Mouse (Mus musculus) G1E (cell line): ENCODE measurements around the gene Wdr61.

Source experiments
- CTCF ChIP-seq: IDR thresholded peaks from 2 replicates; pipeline ENCODE4 v1.5.1; 2012; ENCODE audit warnings: low read depth, low read length, inconsistent platforms, mixed read lengths
- GATA1 ChIP-seq: IDR thresholded peaks from 2 replicates; pipeline ENCODE4 v1.6.1; 2012; ENCODE audit warnings: borderline replicate concordance, low read length, inconsistent platforms, mixed read lengths
- GATA2 ChIP-seq: IDR thresholded peaks from 2 replicates; pipeline ENCODE4 v1.6.1; 2012; ENCODE audit warnings: low read depth, low read length, inconsistent platforms, borderline replicate concordance
- POLR2AphosphoS5 ChIP-seq: IDR thresholded peaks from 2 replicates; pipeline ENCODE4 v1.6.1; 2012; ENCODE audit warnings: low read depth, low read length, inconsistent platforms; ENCODE audit not compliant: insufficient replicate concordance
- TAL1 ChIP-seq: conservative IDR thresholded peaks from 2 replicates; pipeline ENCODE4 v1.6.1; 2012; ENCODE audit warnings: low read depth, low read length, inconsistent platforms, mixed read lengths

DNA sequence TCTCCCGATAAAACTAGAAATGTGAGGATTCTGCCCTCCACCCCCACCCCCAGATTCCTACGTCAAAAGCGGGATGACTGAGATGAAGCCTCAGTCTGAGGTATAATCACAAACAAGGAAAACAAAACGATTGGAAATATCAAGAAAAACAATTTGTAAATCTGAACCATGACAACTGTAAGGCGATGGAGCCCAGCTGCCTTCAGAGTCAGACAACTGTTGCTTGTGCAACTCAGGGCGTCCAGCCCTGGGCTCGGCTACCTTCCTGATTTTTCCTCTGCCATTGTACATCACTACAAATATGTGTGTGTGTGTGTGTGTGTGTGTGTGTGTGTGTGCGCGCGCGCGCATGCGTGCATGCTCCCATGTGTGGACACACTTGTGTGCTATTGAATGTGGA lies 60.4 kb downstream of the Wdr61 start:
- TF ChIP-seq CTCF: no peak
- TF ChIP-seq TAL1: no peak
- TF ChIP-seq POLR2AphosphoS5: no peak
- no peak for TF ChIP-seq GATA2
- no peak for TF ChIP-seq GATA1
